Mouse (Mus musculus) hindbrain, embryonic 13.5 days (tissue): Measurements from ENCODE around the gene Sncb. TPM values are rescaled to one million over a fixed set of nuclear protein-coding genes. Genes with fewer than 3 reads are reported as not detected.

Experiments used
- ATAC-seq: fragments of 200-750 bp; cut with Nextera tagmentation; 2 replicates; pipeline ENCODE4 v1.8.0; 2017; ENCODE audit warnings: moderate TSS enrichment; ENCODE audit not compliant: low FRiP score
- H3K27ac ChIP-seq: fragments of 300-500 bp; sonication (generic); 2 replicates; pipeline ENCODE4 v1.5.1; 2015; ENCODE audit warnings: inconsistent platforms, mild to moderate bottlenecking, moderate library complexity
- H3K27me3 ChIP-seq: fragments of 300-500 bp; sonication (generic); 2 replicates; pipeline ENCODE4 v1.6.1; 2015; ENCODE audit warnings: mild to moderate bottlenecking, inconsistent platforms
- H3K36me3 ChIP-seq: fragments of 300-500 bp; sonication (generic); 2 replicates; pipeline ENCODE4 v1.6.1; 2015; ENCODE audit warnings: mild to moderate bottlenecking, inconsistent platforms
- H3K4me1 ChIP-seq: fragments of 300-500 bp; sonication (generic); replicated peaks from 2 replicates; pipeline ENCODE4 v1.6.1; 2015; ENCODE audit warnings: inconsistent platforms
- H3K4me2 ChIP-seq: fragments of 300-500 bp; sonication (generic); 2 replicates; pipeline ENCODE4 v1.6.1; 2015; ENCODE audit warnings: inconsistent platforms, mild to moderate bottlenecking, moderate library complexity
- H3K4me3 ChIP-seq: fragments of 300-500 bp; sonication (generic); 2 replicates; pipeline ENCODE4 v1.5.1; 2015; ENCODE audit warnings: mild to moderate bottlenecking, inconsistent platforms
- H3K9ac ChIP-seq: fragments of 300-500 bp; sonication (generic); 2 replicates; pipeline ENCODE4 v1.6.1; 2015; ENCODE audit warnings: mild to moderate bottlenecking, inconsistent platforms
- H3K9me3 ChIP-seq: fragments of 300-500 bp; sonication (generic); 2 replicates; pipeline ENCODE4 v1.6.1; 2016; ENCODE audit warnings: inconsistent platforms
- WGBS: fragments of 180-500 bp; shearing (Covaris S2); methylation state at CpG from one replicate; pipeline ENCODE4 v1.1.7; 2015; 5-methylcytosine and 5-hydroxymethylcytosine counted together
- polyA plus RNA-seq: library from polyadenylated mRNA; unstranded; fragments of >200 nt; fragmentation: Nextera tagmentation; extraction: Ambion mirVana; gene quantifications from 2 replicates; pipeline ENCODE4 v1.2.1, GENCODE M21; 2015

Sncb gene
- polyA plus RNA-seq, 1 experiment from 2014 or later = 18.7 TPM

- Histone ChIP-seq H3K27me3 (peaks cover 53% of the 10 kb centered on the region), H3K9me3 (no peaks in the 10 kb centered on the region), H3K27ac (no peak overlapping the region), H3K4me2 (peak overlapping the region; percentile 45), H3K36me3 (peaks cover 83% of the 10 kb centered on the region), H3K4me1 (peaks cover 27% of the 10 kb centered on the region), H3K9ac (peak overlapping the region; percentile 60), H3K4me3 (peak overlapping the region; percentile 28)
- 3% methylated on average over 51 of the region's 87 CpGs for WGBS
- ATAC-seq = peak; percentile 41; the same call in 1 of the 2 replicates
Observed at GRCm38 (mm10) chr13:54737488-54738212, 28.7 kb downstream of the Sncb start.

GRCm38 (mm10) chr13:54736931-54737330, 29.5 kb downstream of the Sncb start:
- Histone ChIP-seq H3K36me3 (peaks cover 82% of the 10 kb centered on the region), H3K4me3 (no peak overlapping the region)
- ATAC-seq = no peak

GRCm38 (mm10) chr13:54726131-54726530, 40.3 kb downstream of the Sncb start:
- Histone ChIP-seq H3K27me3 (0 out of 2 replicates have a peak, but pooled peaks cover 6% of the 10 kb centered on the region), H3K4me2 (no peak overlapping the region), H3K9me3 (no peaks in the 10 kb centered on the region), H3K4me3 (no peak overlapping the region), H3K36me3 (no peaks in the 10 kb centered on the region), H3K4me1 (peaks cover 10% of the 10 kb centered on the region), H3K9ac (no peak overlapping the region), H3K27ac (no peak overlapping the region)
- 63% methylated on average over 11 of the region's 11 CpGs for whole genome bisulfite sequencing
- no peak for ATAC-seq

More at GRCm38 (mm10) chr13:54736931-54737330, 29.5 kb downstream of the Sncb start:
- H3K27me3 ChIP-seq = peaks cover 53% of the 10 kb centered on the region
- no peak overlapping the region for H3K9ac ChIP-seq
- H3K27ac ChIP-seq = no peak overlapping the region
- no peaks in the 10 kb centered on the region for H3K9me3 ChIP-seq
- WGBS = 32% methylated on average over 3 of the region's 3 CpGs
- peaks cover 23% of the 10 kb centered on the region for H3K4me1 ChIP-seq
- no peak overlapping the region for H3K4me2 ChIP-seq

GRCm38 (mm10) chr13:54723143-54723542, 43.3 kb downstream of the Sncb start:
- ATAC-seq = no peak
- H3K27ac ChIP-seq = no peak overlapping the region
- WGBS = 92% methylated on average over 3 of the region's 3 CpGs

GRCm38 (mm10) chr13:54716916-54717315, 49.5 kb downstream of the Sncb start:
- H3K36me3 ChIP-seq = no peaks in the 10 kb centered on the region
- H3K27me3 ChIP-seq = peaks cover 11% of the 10 kb centered on the region
- no peak overlapping the region for H3K27ac ChIP-seq
- no peak overlapping the region for H3K4me3 ChIP-seq
- H3K4me2 ChIP-seq = no peak overlapping the region
- H3K4me1 ChIP-seq = peaks cover 7% of the 10 kb centered on the region
- H3K9ac ChIP-seq = no peak overlapping the region
- WGBS = 0% methylated on average over 5 of the region's 5 CpGs
- peak; percentile 47; the same call in 1 of the 2 replicates for ATAC-seq
- no peaks in the 10 kb centered on the region for H3K9me3 ChIP-seq

More at GRCm38 (mm10) chr13:54723143-54723542, 43.3 kb downstream of the Sncb start:
- H3K27me3 ChIP-seq = peaks cover 6% of the 10 kb centered on the region; the same call in 1 of the 2 replicates
- peaks cover 8% of the 10 kb centered on the region for H3K4me1 ChIP-seq
- no peaks in the 10 kb centered on the region for H3K36me3 ChIP-seq
- H3K9me3 ChIP-seq = no peaks in the 10 kb centered on the region
- H3K9ac ChIP-seq = no peak overlapping the region
- H3K4me2 ChIP-seq = no peak overlapping the region
- H3K4me3 ChIP-seq = no peak overlapping the region

- WGBS = 77% methylated on average over 10 of the region's 10 CpGs
- no peak for ATAC-seq
- H3K4me2 ChIP-seq = no peak overlapping the region
- H3K4me1 ChIP-seq = peaks cover 7% of the 10 kb centered on the region
- H3K27ac ChIP-seq = no peak overlapping the region
- no peaks in the 10 kb centered on the region for H3K36me3 ChIP-seq
- H3K9me3 ChIP-seq = no peaks in the 10 kb centered on the region
- peaks cover 8% of the 10 kb centered on the region for H3K27me3 ChIP-seq
- no peak overlapping the region for H3K9ac ChIP-seq
- no peak overlapping the region for H3K4me3 ChIP-seq
Observed at GRCm38 (mm10) chr13:54714996-54715395, 51.4 kb downstream of the Sncb start.

- peaks cover 8% of the 10 kb centered on the region for H3K27me3 ChIP-seq
- ATAC-seq = no peak
- peaks cover 7% of the 10 kb centered on the region for H3K4me1 ChIP-seq
- no peaks in the 10 kb centered on the region for H3K36me3 ChIP-seq
- H3K4me3 ChIP-seq = no peak overlapping the region
- WGBS = 38% methylated on average over 4 of the region's 4 CpGs
- no peaks in the 10 kb centered on the region for H3K9me3 ChIP-seq
- H3K9ac ChIP-seq = no peak overlapping the region
- no peak overlapping the region for H3K27ac ChIP-seq
- H3K4me2 ChIP-seq = no peak overlapping the region
Observed at GRCm38 (mm10) chr13:54714393-54714792, 52.0 kb downstream of the Sncb start.

- H3K36me3 ChIP-seq = no peaks in the 10 kb centered on the region
- H3K9me3 ChIP-seq = no peaks in the 10 kb centered on the region
- H3K4me3 ChIP-seq = no peak overlapping the region
- H3K9ac ChIP-seq = no peak overlapping the region
- WGBS = 86% methylated on average over 3 of the region's 3 CpGs
- ATAC-seq = no peak
- no peak overlapping the region for H3K27ac ChIP-seq
- no peak overlapping the region for H3K4me2 ChIP-seq
- H3K4me1 ChIP-seq = no peaks in the 10 kb centered on the region
- peaks cover 1% of the 10 kb centered on the region; the same call in 1 of the 2 replicates for H3K27me3 ChIP-seq
Observed at GRCm38 (mm10) chr13:54710866-54711265, 55.5 kb downstream of the Sncb start.

Other genes starting within 250 kb of the Sncb start
- 239 and 245 TPM in 2 replicates for gene 4833439L19Rik, start 201.2 kb downstream of the Sncb start, polyA plus RNA-seq
- gene Arl10, start 191.6 kb downstream of the Sncb start, polyA plus RNA-seq = 76.2 and 77.7 TPM in 2 replicates
- 53.0 and 53.1 TPM in 2 replicates for gene Nop16, start 176.5 kb downstream of the Sncb start, polyA plus RNA-seq
- gene Higd2a, start 176.4 kb downstream of the Sncb start, polyA plus RNA-seq = 232 and 248 TPM in 2 replicates
- 132 and 135 TPM in 2 replicates for gene Cltb, start 155.3 kb downstream of the Sncb start, polyA plus RNA-seq
- gene Faf2, start 144.8 kb downstream of the Sncb start, polyA plus RNA-seq = 68.9 and 71.5 TPM in 2 replicates
- 86.8 and 87.6 TPM in 2 replicates for gene Rnf44, start 72.7 kb downstream of the Sncb start, polyA plus RNA-seq
- 0.08 and 0.14 TPM in 2 replicates for gene Cdhr2, start 65.1 kb downstream of the Sncb start, polyA plus RNA-seq
- gene Gprin1, start 16.7 kb downstream of the Sncb start, polyA plus RNA-seq = 6.5 and 6.9 TPM in 2 replicates
- gene Eif4e1b, start 17.4 kb upstream of the Sncb start, polyA plus RNA-seq = not detected in 2 replicates
- 50.4 and 54.0 TPM in 2 replicates for gene Tspan17, start 22.8 kb upstream of the Sncb start, polyA plus RNA-seq
- gene Unc5a, start 182.8 kb upstream of the Sncb start, polyA plus RNA-seq = 7.8 and 8.4 TPM in 2 replicates